Mouse (Mus musculus): ENCODE results near the gene Stoml2.
A peak's percentile ranks its signal among the peaks of the same experiment; 100 is the strongest.

Stoml2 gene

DNA sequence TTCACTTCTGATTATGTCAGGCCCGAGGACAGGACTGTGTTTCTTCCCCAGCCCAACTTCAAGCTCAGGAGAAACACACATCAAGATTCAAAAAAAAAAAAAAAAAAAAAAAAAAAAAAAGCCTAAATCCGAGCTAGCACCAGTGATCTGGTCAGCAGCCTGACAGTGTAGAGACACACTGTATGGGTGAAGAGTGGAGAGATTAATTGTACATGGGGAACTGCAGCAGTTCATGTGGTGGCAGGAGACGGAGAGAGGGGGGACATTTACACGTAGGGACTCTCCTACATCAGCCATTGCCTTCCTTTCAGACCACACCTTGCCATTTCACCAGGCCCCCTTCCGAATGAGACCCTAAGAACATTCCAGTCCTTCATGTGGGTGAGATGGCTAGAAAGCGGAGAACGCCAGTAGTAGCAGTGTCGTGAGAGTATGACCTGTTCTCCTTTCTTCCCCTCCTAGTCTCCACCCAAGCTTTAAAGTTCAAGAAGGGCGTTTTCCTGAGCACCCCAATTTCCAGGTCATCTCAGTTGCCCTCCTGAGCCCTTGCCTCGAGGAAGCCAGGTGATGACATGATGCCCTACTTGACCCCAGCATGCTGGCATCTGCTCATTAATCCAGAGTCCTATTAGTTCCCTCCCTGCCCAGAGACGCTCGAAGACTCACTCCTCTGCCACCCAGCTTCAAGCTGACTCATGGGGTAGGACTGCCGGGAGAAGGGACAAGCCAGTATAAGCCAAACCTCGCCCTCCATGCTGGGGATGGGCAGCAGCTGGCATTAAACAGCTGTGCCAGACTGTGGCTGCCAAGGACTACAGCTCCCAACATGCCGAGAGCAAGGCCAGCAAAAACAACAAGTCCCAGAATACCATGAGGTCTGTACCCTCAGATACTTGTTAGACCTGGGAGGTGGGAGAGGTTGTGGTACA is 7.3 kb upstream of the Stoml2 start:
- peak; percentile 68 for DNase-seq (ENCODE audit: low read depth, low spot score)

DNA sequence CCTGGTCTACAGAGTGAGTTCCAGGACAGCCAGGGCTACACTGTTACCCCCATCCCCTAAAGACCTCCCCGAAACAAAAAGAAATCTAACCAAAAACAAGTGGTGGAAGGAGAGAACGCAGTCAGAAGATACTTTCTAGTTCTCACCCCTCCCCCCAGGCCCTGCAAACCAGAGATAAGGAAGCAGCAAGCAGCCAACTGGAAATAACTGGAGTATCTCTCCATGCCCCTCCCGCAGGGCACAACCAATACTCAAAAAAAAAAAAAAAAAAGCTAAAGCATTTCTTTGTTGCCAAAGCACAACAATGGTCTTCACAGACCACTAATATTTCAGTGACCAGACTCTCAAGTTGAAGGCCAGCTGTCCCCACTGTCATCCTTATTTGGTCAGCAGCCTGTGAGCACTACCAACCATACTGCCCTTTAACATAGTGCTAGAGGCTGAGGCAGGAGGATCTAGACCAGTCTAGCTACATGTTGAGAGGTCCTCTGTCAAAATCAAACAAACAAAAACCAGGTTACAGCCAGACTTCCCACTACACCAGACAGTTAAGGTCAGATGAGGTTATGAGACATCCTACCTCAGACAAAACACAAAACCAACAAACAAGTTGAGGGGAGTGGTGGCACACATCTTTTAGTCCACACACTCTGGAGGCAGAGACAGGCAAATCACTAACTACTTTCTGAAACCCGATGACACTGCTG is 6.5 kb upstream of the Stoml2 start:
- no peak for DNase-seq (ENCODE audit: low read depth, low spot score)

- no peak for DNase-seq (ENCODE audit: low read depth, low spot score)
Measured at GRCm38 (mm10) chr4:43036356-43036755, 4.8 kb upstream of the Stoml2 start.

GRCm38 (mm10) chr4:43035851-43036250 is 4.3 kb upstream of the Stoml2 start:
- no peak for DNase-seq (ENCODE audit: low read depth, low spot score)

DNA sequence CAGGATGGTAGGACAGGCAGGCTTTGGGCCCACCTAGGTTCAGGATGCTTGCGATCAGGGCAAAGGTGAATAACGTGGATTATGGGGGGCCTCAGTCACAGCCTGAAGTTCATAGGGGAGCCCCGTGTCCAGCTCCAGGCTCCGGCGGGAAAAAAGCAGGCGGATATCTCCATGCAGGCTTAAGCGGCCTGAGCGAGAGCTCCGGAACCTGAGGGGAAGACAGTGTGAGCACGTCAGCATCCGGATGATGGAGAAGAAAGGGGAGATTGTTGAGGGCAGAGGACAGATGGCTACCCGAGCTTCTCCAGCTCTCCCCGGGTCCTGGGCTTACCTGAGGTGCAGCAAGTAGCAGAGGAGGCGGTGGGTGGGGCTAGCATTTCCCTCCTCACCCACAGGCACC is 2.0 kb upstream of the Stoml2 start:
- no peak for DNase-seq (ENCODE audit: low read depth, low spot score)

DNA sequence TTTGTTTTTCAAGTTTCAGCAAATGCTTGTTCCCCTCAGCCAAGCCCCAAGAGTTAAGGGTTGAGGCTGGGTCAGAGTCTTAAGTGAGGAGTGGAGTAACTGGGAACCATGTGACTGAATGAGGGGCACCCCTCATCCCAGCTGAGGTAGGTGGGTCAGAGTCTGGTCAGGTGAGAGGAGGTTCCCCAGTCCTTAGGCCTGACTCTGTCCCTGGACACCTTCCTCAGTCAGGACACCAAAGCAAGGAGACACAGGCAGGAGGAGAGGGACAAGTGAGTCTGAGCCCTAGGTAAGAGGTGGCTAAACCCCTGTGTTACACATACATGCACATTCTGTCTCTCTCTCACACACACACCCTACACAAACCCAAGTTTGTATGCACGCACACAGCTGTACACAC is 991 bp upstream of the Stoml2 start:
- no peak for DNase-seq (ENCODE audit: low read depth, low spot score)

DNA sequence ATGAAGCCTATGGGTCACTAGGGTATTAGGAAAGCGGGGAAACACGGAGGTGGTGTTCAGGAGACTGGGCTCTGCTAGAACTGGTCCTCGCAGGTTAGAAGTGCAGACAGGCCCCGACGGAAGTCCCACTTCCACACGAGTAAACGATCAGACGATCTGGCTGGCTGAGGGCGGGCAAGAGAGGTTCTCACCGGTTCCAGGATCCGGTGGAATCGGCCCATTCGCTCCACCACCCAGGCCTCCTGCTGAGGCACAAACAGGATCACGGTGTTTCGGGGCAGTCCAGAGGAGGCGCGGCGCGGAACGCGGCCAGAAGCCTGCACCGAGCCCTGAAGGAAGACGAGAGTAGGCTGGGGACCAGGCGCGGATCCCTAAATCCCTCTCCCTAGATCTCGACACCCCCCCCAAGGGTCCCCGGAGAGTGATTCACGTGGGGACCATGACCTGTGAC is 705 bp downstream of the Stoml2 start:
- DNase-seq (ENCODE audit: low read depth, low spot score): no peak

- no peak for DNase-seq (ENCODE audit: low read depth, low spot score)
Measured at GRCm38 (mm10) chr4:43030352-43030751, 1.2 kb downstream of the Stoml2 start.

DNA sequence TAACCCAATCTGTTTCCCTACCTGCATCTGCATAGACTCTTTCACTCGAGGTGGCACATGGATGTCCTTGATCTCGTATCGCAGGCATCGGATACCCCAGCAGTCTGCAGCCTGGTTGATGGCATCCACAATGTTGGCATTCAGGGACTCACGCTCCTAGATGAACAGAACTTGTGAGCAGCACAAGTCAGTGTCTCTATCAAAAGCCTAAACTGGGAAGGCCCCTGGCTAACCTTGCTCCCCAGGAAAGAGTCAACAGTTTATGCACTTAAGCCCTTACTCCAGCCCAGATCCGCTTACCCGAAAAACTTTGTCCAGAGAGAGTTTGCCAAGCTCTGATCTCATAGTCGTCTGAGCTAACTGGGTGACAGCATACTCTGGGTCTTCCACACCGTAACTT is 1.8 kb downstream of the Stoml2 start:
- no peak for DNase-seq (ENCODE audit: low read depth, low spot score)

- DNase-seq (ENCODE audit: low read depth, low spot score): no peak
Measured at GRCm38 (mm10) chr4:43029121-43029520, 2.4 kb downstream of the Stoml2 start.

DNA sequence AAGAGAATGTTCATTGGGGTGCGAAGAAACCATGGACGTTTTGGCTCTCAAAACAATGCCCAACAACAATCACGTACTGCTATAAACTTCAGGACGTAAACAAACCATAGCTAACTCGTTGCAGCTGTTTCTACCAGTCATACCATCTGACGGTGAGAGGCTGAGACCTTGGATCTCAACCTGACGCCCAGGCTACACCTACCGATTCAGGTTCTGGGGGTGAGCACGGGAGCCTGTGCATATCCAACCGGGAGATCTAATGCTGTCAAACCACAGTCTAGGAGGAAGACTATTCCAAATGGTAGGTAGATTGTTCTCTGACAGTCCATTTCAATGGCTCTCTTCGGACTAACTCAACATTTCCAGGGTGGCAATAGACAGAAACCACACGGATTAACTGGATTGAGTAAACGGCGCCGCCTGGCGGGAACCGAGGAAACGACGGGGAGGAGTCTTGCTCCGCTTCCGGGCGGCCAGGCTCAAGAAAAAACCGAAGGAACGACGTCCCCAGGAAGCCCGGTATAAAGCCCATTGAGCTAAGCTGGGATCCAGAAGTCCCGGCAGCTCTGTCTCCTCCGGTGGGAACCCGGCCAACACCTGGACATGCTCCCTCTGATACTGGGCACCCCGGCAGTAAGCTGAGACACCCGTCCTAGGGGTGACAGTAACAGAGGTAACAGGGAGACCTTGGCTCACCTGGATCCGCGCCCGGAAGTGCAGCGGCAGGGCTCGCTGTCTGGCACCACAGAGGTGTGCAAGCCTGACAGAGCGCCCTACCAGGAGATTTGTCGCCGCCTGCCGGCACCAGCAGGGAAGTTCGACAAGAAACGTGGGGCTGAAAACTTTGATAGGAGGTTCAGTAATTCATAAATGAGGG is 6.2 kb downstream of the Stoml2 start, which contains the start of gene Pigo:
TSS of gene Pigo (minus strand) at position 736 of the 877 bp plus-strand sequence.
- DNase-seq (ENCODE audit: low read depth, low spot score): peak; percentile 89

- DNase-seq (ENCODE audit: low read depth, low spot score): no peak
Measured at GRCm38 (mm10) chr4:43024673-43025072, 6.8 kb downstream of the Stoml2 start.

DNA sequence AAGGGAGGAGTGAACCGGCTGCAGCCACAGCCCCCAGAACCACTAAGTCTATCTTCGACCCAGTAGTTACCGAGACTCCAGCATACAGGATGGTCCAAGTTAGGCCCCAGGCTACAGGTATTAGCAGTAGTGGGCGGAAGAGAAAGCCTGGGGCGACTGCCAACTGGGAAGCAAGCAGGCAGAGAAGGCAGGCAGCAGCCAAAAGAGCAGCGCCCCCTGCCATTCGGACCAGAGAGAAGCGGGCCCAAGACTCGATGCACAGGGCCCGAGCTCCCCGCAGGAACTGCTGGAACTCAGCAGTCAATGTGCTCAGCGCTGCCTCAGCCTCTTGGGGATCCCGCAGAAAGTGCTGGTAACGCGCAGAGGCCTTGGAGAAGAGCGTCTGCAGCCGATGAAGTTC is 10.2 kb downstream of the Stoml2 start:
- DNase-seq (ENCODE audit: low read depth, low spot score): no peak

- no peak for DNase-seq (ENCODE audit: low read depth, low spot score)
Measured at GRCm38 (mm10) chr4:43020876-43021275, 10.6 kb downstream of the Stoml2 start.

DNA sequence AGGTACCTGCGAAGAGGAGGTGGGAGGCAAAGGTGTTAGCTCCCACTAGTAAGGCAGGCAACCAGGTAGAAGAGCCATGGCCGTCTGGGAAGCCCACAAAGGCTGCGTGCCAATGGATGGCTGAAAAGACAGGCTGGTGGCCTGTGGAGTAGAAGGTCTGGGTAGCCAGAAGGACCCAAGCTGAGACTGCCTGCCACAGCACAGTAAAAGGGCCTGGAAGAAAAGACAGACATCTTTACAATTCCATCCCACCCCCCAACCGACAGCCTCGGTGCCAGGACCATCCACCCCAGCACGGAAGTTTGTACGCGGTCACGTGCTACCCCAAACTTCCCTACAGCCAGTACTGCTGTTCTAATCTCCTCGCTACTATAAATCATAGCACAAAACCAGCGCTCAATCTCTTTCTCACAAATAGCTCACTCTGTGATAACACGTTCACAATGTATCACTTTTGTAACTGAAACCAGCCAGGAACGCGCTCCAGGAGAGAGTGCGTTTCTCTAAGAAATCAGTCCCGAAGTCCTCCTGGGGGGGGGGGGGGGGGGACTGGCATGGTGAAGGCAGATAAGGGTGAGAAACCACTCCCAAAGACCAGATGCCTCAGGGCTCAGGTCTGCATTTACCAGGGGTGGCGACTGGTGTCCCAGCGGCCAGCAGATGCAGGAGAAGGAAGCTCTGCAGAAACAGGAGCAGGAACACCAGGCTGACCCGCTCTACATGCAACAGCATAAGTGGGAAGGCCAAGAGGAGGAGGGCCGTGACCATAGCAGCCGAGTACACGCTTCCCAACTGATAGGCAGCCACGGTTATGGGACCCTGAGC is 11.7 kb downstream of the Stoml2 start:
- no peak for DNase-seq (ENCODE audit: low read depth, low spot score)

GRCm38 (mm10) chr4:43019176-43019575 is 12.3 kb downstream of the Stoml2 start:
- DNase-seq (ENCODE audit: low read depth, low spot score): no peak

GRCm38 (mm10) chr4:43018156-43018555 is 13.4 kb downstream of the Stoml2 start:
- no peak for DNase-seq (ENCODE audit: low read depth, low spot score)

DNA sequence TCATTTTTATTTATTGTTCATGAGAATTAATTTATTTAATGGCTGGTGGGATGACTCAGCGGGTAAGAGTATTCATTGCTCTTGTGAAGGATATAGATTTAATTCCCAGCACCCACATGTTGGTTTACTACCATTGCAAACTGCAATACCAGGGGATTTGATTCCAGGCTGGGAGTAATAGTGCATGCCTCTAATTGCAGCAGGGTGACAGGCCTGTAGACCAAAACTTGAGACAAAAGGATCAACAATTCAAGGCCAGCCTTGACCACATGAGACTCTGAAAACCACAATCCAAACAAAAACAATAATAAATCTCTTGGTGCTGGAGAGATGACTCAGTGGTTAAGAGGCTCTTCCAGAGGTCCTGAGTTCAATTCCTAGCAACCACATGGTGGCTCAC is 19.4 kb downstream of the Stoml2 start:
- DNase-seq (ENCODE audit: low read depth, low spot score): no peak

DNA sequence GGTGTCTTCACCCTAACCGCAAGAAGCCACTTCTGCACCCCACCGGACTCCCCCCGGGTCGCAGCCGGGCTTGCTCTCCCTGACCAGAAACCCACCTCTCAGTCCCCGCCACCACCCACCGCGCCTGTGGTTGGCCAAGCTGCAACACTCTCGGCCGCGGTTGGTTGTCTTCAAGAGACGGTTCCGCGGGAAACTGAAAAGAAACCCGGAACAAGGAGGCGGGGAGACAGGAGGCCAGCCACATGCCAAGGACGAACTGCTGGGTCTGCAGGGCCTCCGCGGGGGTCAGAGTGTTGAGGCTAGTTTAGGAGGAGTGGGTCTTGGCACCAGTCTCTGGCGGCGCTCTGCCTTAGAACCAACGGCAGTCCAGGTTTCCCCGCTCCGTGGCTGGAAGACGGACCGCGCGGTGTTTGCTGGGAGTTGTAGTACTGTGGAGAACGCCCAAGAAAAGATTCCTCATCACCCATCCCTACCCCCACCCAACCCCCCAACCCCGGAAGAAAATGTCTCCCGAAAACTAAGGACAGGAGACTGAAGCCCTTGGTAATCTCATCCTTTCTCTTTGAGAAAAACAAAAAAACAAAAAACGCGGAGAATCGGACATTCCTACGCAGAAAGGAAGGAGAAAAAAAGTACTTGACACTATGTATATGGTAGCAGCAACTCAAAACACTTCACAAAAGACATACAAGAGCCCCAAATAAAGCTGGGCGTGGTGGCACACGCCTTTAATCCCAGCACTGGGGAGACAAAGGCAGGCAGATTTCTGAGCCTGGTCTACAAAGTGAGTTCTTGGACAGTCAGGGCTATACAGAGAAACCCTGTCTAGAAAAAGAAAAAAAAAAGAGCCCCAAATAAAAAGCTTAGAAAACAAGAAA is 21.1 kb downstream of the Stoml2 start, which contains the start of gene Fancg:
TSS of gene Fancg (minus strand) at position 346 of the 878 bp plus-strand sequence.
- DNase-seq (ENCODE audit: low read depth, low spot score): peak; percentile 44

DNA sequence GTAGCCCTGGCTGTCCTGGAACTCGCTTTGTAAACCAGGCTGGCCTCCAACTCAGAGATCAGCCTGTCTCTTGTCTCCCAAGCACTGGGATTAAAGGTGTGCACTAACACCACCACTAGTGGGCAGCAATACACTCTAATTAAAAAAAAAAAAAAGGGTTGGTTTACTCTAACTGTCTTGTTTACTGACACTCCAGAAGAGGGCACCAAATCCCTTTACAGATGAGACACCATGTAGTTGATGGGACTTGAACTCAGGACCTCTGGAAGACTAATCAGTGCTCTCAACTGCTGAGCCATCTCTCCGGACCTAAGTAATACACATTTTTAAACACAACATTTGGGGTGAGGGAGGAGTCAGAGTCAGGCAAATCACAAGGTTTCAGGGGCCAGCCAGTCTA is 25.7 kb downstream of the Stoml2 start:
- DNase-seq (ENCODE audit: low read depth, low spot score): peak; percentile 38
